ENCODE assay signal across 8 mouse cellular contexts in genomic region chr4:156034901-156035300, GRCm38 (mm10). TPM values are rescaled to one million over a fixed set of nuclear protein-coding genes. Genes with fewer than 3 reads are reported as not detected.
DNase-seq lines count a peak whose midpoint lies in the region; ATAC-seq and TF ChIP-seq lines count a peak whose summit lies in the region.

No protein-coding gene starts in this region.

- no peaks in the 10 kb centered on the region for H3K9me3 ChIP-seq in heart, embryonic 15.5 days (replicated peaks)
- no peaks in the 10 kb centered on the region for H3K9me3 ChIP-seq in intestine, postnatal 0 days (ENCODE audit: control insufficient read depth)
- no peaks in the 10 kb centered on the region for H3K9me3 ChIP-seq in neural tube, embryonic 13.5 days

- no peak overlapping the region for H3K27ac ChIP-seq in heart, embryonic 15.5 days
- no peak overlapping the region for H3K27ac ChIP-seq in intestine, postnatal 0 days (ENCODE audit: low read depth, low read length)
- no peak overlapping the region for H3K27ac ChIP-seq in neural tube, embryonic 13.5 days (replicated peaks)
- no peak overlapping the region for H3K27ac ChIP-seq in thymus, adult 2 months (ENCODE audit: control insufficient read depth, insufficient read depth, low read length)

- TF ChIP-seq CTCF in intestine, postnatal 0 days (IDR thresholded peaks at IDR 0.05; ENCODE audit: low read depth): no peak
- TF ChIP-seq CTCF in thymus, adult 2 months (IDR thresholded peaks at IDR 0.05; ENCODE audit: borderline replicate concordance, control insufficient read depth, extremely low read depth, insufficient read depth, low read length, poor library complexity): no peak

- no peak for DNase-seq in heart, adult 8-10 months (ENCODE audit: low spot score)
- no peak for DNase-seq in urinary bladder, postnatal 4 days (ENCODE audit: low spot score in 2 of 2)
- DNase-seq in thymus, adult 2 months: no peak
- no peak for DNase-seq in left cerebral cortex, adult 18-20 months (ENCODE audit: low spot score in 2 of 2)

- H3K27me3 ChIP-seq in heart, embryonic 15.5 days: peaks cover 30% of the 10 kb centered on the region
- no peaks in the 10 kb centered on the region for H3K27me3 ChIP-seq in intestine, postnatal 0 days (replicated peaks; ENCODE audit: control insufficient read depth, insufficient read depth, low read length)
- H3K27me3 ChIP-seq in neural tube, embryonic 13.5 days: peaks cover 29% of the 10 kb centered on the region
- H3K27me3 ChIP-seq in thymus, adult 2 months (ENCODE audit: control insufficient read depth, insufficient read depth, low read length): no peaks in the 10 kb centered on the region; the same call in 1 of the 2 replicates

- no peak for TF ChIP-seq POLR2A in thymus, adult 2 months (IDR thresholded peaks at IDR 0.05; ENCODE audit: control insufficient read depth, extremely low read depth, insufficient read depth, low read length, poor library complexity)

- ATAC-seq in heart, embryonic 15.5 days (replicated peaks; ENCODE audit: insufficient number of reproducible peaks, insufficient read depth, low FRiP score, low read depth): no peak
- ATAC-seq in common myeloid progenitor, adult 5-6 weeks (replicated peaks; ENCODE audit: low read depth, poor library complexity, severe bottlenecking): 0 out of 2 replicates have a peak, but pooled peaks have one; percentile 5
- ATAC-seq in intestine, postnatal 0 days: no peak
- ATAC-seq in neural tube, embryonic 13.5 days (ENCODE audit: low read depth): no peak

- H3K36me3 ChIP-seq in heart, embryonic 15.5 days: no peaks in the 10 kb centered on the region
- H3K36me3 ChIP-seq in intestine, postnatal 0 days (ENCODE audit: control insufficient read depth, insufficient read depth): peaks cover 13% of the 10 kb centered on the region; the same call in 1 of the 2 replicates
- H3K36me3 ChIP-seq in neural tube, embryonic 13.5 days: no peaks in the 10 kb centered on the region
- H3K36me3 ChIP-seq in thymus, adult 2 months (ENCODE audit: control insufficient read depth, insufficient read depth, low read length): no peaks in the 10 kb centered on the region

- H3K9ac ChIP-seq in heart, embryonic 15.5 days: 0 out of 2 replicates have a peak overlapping the region, but pooled peaks have one; percentile 27
- no peak overlapping the region for H3K9ac ChIP-seq in intestine, postnatal 0 days (ENCODE audit: low read depth, low read length)
- H3K9ac ChIP-seq in neural tube, embryonic 13.5 days: peak overlapping the region; percentile 58

- peaks cover 33% of the 10 kb centered on the region for H3K4me1 ChIP-seq in heart, embryonic 15.5 days (replicated peaks)
- H3K4me1 ChIP-seq in intestine, postnatal 0 days (replicated peaks; ENCODE audit: control insufficient read depth, insufficient read depth, low read length): peaks cover 9% of the 10 kb centered on the region; the same call in 1 of the 2 replicates
- H3K4me1 ChIP-seq in neural tube, embryonic 13.5 days (replicated peaks): peaks cover 41% of the 10 kb centered on the region
- peaks cover 56% of the 10 kb centered on the region for H3K4me1 ChIP-seq in thymus, adult 2 months (replicated peaks; ENCODE audit: control insufficient read depth, insufficient read depth, low read length)

- peak overlapping the region; percentile 59 for H3K4me2 ChIP-seq in heart, embryonic 15.5 days
- peak overlapping the region; percentile 21; the same call in 1 of the 2 replicates for H3K4me2 ChIP-seq in intestine, postnatal 0 days (replicated peaks; ENCODE audit: low read depth)
- H3K4me2 ChIP-seq in neural tube, embryonic 13.5 days: peak overlapping the region; percentile 48

- peak overlapping the region; percentile 32 for H3K4me3 ChIP-seq in heart, embryonic 15.5 days
- H3K4me3 ChIP-seq in intestine, postnatal 0 days (ENCODE audit: low read depth, low read length): no peak overlapping the region
- H3K4me3 ChIP-seq in neural tube, embryonic 13.5 days: peak overlapping the region; percentile 30
- no peak overlapping the region for H3K4me3 ChIP-seq in thymus, adult 2 months (ENCODE audit: control insufficient read depth, insufficient read depth, low read length)

- 9% methylated on average over 25 of the region's 25 CpGs for WGBS in heart, embryonic 15.5 days
- WGBS in intestine, postnatal 0 days: 47% methylated on average over 25 of the region's 25 CpGs
- WGBS in neural tube, embryonic 13.5 days: 4% methylated on average over 25 of the region's 25 CpGs
- 19% methylated on average over 25 of the region's 25 CpGs for WGBS in thymus, adult 2 months

RNA-seq across cellular contexts. Expression of gene Tnfrsf18, which starts 8.9 kb away (rescaled TPM):
- 1.9 and 2.9 TPM in 2 replicates for polyA plus RNA-seq in heart, embryonic 15.5 days (2015; fragmentation: Nextera tagmentation; extraction: Ambion mirVana)
- under 1 TPM in 2 of 4 experiments, not detected in 2; 0.25 to 0.75 TPM for total RNA-seq in heart, adult 8-10 months (2022)
- 6.1 and 9.8 TPM in 2 replicates for total RNA-seq in common myeloid progenitor, adult 5-6 weeks (2017)
- 0.55 and 0.56 TPM in 2 replicates for polyA plus RNA-seq in intestine, postnatal 0 days (2015; fragmentation: Nextera tagmentation; extraction: Ambion mirVana)
- 1.6 and 2.7 TPM in 2 replicates for polyA plus RNA-seq in neural tube, embryonic 13.5 days (2015; fragmentation: Nextera tagmentation; extraction: Ambion mirVana)
- polyA plus RNA-seq in thymus, adult 2 months (2012; rRNA removed): 82.1 and 85.2 TPM in 2 replicates
- not detected for total RNA-seq in left cerebral cortex, adult 18-20 months (2021)

RNA-seq across cellular contexts. Expression of gene Tnfrsf4, which starts 21.3 kb away (rescaled TPM):
- polyA plus RNA-seq in heart, embryonic 15.5 days (2015; fragmentation: Nextera tagmentation; extraction: Ambion mirVana): 0.36 and 0.55 TPM in 2 replicates
- total RNA-seq in heart, adult 8-10 months (2022): not detected
- total RNA-seq in common myeloid progenitor, adult 5-6 weeks (2017): not detected in 2 replicates
- 0.14 and 0.35 TPM in 2 replicates for polyA plus RNA-seq in intestine, postnatal 0 days (2015; fragmentation: Nextera tagmentation; extraction: Ambion mirVana)
- 0.77 and 1.2 TPM in 2 replicates for polyA plus RNA-seq in neural tube, embryonic 13.5 days (2015; fragmentation: Nextera tagmentation; extraction: Ambion mirVana)
- 68.9 and 81.3 TPM in 2 replicates for polyA plus RNA-seq in thymus, adult 2 months (2012; rRNA removed)
- total RNA-seq in left cerebral cortex, adult 18-20 months (2021): 1 to 10 TPM in 1 of 2 experiments, under 1 TPM in 1; 0.95 to 2.3 TPM

RNA-seq across cellular contexts. Expression of gene Ttll10, which starts 24.3 kb away (rescaled TPM):
- 0.59 and 1.1 TPM in 2 replicates for polyA plus RNA-seq in heart, embryonic 15.5 days (2015; fragmentation: Nextera tagmentation; extraction: Ambion mirVana)
- total RNA-seq in heart, adult 8-10 months (2022): under 1 TPM in 1 of 4 experiments, not detected in 3; 0.28 TPM
- total RNA-seq in common myeloid progenitor, adult 5-6 weeks (2017): not detected in 2 replicates
- 2.1 and 2.6 TPM in 2 replicates for polyA plus RNA-seq in intestine, postnatal 0 days (2015; fragmentation: Nextera tagmentation; extraction: Ambion mirVana)
- not detected in 2 replicates for polyA plus RNA-seq in neural tube, embryonic 13.5 days (2015; fragmentation: Nextera tagmentation; extraction: Ambion mirVana)
- polyA plus RNA-seq in thymus, adult 2 months (2012; rRNA removed): 2.4 and 3.5 TPM in 2 replicates
- total RNA-seq in left cerebral cortex, adult 18-20 months (2021): not detected

RNA-seq across cellular contexts. Expression of gene Sdf4, which starts 42.2 kb away (rescaled TPM):
- 105 and 127 TPM in 2 replicates for polyA plus RNA-seq in heart, embryonic 15.5 days (2015; fragmentation: Nextera tagmentation; extraction: Ambion mirVana)
- total RNA-seq in heart, adult 8-10 months (2022): 100 to 1,000 TPM in 1 of 4 experiments, 10 to 100 TPM in 3; 72.8 to 103 (median 87.1) TPM
- 125 and 157 TPM in 2 replicates for total RNA-seq in common myeloid progenitor, adult 5-6 weeks (2017)
- polyA plus RNA-seq in intestine, postnatal 0 days (2015; fragmentation: Nextera tagmentation; extraction: Ambion mirVana): 219 and 222 TPM in 2 replicates
- polyA plus RNA-seq in neural tube, embryonic 13.5 days (2015; fragmentation: Nextera tagmentation; extraction: Ambion mirVana): 132 and 139 TPM in 2 replicates
- 65.6 and 68.4 TPM in 2 replicates for polyA plus RNA-seq in thymus, adult 2 months (2012; rRNA removed)
- 100 to 1,000 TPM; 213 to 215 TPM for total RNA-seq in left cerebral cortex, adult 18-20 months (2021)

RNA-seq across cellular contexts. Expression of gene B3galt6, which starts 42.5 kb away (rescaled TPM):
- 7.7 and 10.0 TPM in 2 replicates for polyA plus RNA-seq in heart, embryonic 15.5 days (2015; fragmentation: Nextera tagmentation; extraction: Ambion mirVana)
- total RNA-seq in heart, adult 8-10 months (2022): 1 to 10 TPM; 2.6 to 3.2 (median 2.8) TPM
- total RNA-seq in common myeloid progenitor, adult 5-6 weeks (2017): 7.5 and 9.0 TPM in 2 replicates
- 5.8 and 6.0 TPM in 2 replicates for polyA plus RNA-seq in intestine, postnatal 0 days (2015; fragmentation: Nextera tagmentation; extraction: Ambion mirVana)
- 25.1 and 25.5 TPM in 2 replicates for polyA plus RNA-seq in neural tube, embryonic 13.5 days (2015; fragmentation: Nextera tagmentation; extraction: Ambion mirVana)
- polyA plus RNA-seq in thymus, adult 2 months (2012; rRNA removed): 9.5 and 10.8 TPM in 2 replicates
- total RNA-seq in left cerebral cortex, adult 18-20 months (2021): 10 to 100 TPM in 1 of 2 experiments, 1 to 10 TPM in 1; 8.9 to 10.7 TPM

Comparison
In these comparisons a context has a peak if more than half of its experiments do, and no peak if none do; other contexts are left out.
1. H3K4me3 ChIP-seq: peak in heart, embryonic 15.5 days (single experiment) and neural tube, embryonic 13.5 days (single experiment); none in intestine, postnatal 0 days (single experiment) and thymus, adult 2 months (single experiment).
2. RNA of gene Tnfrsf18, which starts 8.9 kb away (polyA plus RNA-seq): 82.1 to 85.2 TPM in thymus, adult 2 months; 1.9 to 2.9 TPM in heart, embryonic 15.5 days, 1.6 to 2.7 TPM in neural tube, embryonic 13.5 days and 0.55 to 0.56 TPM in intestine, postnatal 0 days; every median in the first group is over 10 times any median in the second.
3. RNA of gene Tnfrsf4, which starts 21.3 kb away (polyA plus RNA-seq): 68.9 to 81.3 TPM in thymus, adult 2 months; 0.77 to 1.2 TPM in neural tube, embryonic 13.5 days, 0.36 to 0.55 TPM in heart, embryonic 15.5 days and 0.14 to 0.35 TPM in intestine, postnatal 0 days; every median in the first group is over 10 times any median in the second.
4. Peak in every context shown above with its lines, with median percentiles within 50 percentile points of each other: H3K4me2 ChIP-seq.